Mouse (Mus musculus): Measurements from ENCODE around the gene Rab8a.
"Not testable (repeated sequence)": the region's sequence is repeated elsewhere in the genome, so short reads cannot be mapped to it uniquely, and the experiment has no call there.

Rab8a gene

DNA sequence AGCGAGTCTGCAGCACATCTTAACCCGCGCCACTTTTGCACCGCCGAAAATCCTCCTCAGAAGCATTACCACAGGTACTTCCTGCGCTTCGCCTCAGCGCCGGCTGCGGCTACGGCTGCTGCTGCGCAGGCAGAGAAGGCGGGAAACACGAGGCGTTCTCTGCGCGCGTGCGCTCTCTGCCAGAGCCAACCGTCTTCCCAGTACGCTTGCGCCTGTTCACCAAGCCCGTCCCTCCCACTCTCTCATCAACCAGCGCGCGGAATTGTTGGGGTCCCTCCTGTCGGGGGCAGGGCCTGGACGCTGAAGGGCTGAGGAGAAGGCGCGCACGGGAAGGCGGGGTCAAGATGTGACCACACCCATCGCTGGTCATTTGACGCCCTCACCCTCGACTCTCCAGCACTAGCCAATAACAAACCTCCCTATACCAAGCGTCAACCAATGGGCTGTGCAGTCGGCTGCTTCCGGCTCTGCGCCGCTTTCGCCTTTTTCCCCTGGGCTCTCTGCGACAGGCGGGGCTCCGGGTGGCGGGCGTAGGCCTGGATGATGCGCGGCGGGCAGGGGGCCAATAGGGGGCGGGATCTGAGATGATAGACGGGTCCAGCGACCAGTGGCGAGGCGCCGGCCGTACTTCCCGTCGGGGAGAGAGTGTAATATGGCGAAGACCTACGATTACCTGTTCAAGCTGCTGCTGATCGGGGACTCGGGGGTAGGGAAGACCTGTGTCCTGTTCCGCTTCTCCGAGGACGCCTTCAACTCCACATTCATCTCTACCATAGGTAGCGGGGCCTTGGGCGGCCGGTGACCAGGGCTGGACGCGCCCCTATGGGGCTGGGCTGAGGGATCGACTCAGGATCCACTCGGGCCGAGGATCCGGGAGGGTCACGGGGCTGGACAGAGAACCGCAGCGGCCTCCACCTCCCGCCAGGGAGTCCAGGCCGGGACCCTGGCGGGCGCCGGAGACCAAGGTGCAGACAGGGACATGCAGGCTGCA lies at the start of gene Rab8a:
Gene Rab8a (plus strand): TSS at position 494 of the 991 bp plus-strand sequence.
- peak; percentile 100 for DNase-seq (ENCODE audit: low read depth)

DNA sequence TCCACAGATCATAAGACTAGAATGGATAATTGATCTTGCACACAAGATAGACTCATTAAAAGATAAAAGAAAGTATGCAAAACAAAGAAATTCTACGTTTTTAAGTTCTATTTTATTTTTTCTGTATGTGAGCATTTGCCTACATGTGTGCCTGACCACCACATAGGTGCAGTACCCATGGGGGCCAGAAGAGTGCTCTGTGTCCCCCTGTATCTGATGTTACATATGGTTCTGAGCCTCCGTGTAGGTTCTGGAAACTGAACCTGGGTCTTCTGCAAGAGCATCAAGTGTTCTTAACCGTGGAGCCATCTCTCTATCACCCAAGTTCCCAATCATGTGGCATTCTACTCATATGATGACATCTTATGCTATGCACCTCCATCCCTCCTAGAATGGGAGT lies 48.5 kb upstream of the Rab8a start:
- no peak for DNase-seq (ENCODE audit: low read depth)

DNA sequence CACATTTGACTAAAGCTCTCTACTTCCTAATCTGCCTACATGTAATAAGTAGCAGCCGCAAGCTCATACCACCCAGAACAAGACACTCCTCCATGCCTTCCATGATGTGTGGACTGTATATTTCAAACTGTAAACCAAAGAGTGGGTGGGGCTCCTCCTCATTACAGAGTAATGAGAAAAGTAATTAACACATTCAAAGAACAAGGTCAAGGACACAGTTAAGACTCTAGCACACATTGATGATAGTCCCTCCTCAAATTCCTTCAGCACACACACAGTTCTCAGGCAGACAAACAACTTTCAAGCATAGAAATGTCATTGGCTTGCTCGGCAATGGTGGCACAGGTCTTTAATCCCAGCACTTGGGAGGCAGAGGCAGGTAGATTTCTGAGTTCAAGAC lies 45.8 kb upstream of the Rab8a start:
- DNase-seq (ENCODE audit: low read depth): no peak

DNA sequence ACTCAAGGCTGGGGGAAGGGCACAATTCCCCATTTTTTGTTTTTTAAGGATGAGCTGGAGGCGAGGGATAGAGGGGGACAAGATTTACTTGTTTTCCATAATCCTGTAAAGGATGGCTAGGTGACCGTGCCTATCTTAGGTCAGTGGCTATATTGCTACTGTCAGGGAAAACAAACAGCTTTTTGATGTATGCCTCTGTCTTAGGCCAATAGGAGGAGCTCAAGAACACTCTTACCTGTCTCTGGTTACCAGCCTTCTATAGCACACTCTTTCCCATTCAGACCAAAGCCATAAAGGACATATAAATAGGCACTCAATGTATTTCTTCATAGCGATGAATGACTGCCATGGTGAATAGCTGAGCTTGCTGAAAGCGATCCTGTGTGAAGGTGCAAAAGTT lies 42.4 kb upstream of the Rab8a start:
- no peak for DNase-seq (ENCODE audit: low read depth)

DNA sequence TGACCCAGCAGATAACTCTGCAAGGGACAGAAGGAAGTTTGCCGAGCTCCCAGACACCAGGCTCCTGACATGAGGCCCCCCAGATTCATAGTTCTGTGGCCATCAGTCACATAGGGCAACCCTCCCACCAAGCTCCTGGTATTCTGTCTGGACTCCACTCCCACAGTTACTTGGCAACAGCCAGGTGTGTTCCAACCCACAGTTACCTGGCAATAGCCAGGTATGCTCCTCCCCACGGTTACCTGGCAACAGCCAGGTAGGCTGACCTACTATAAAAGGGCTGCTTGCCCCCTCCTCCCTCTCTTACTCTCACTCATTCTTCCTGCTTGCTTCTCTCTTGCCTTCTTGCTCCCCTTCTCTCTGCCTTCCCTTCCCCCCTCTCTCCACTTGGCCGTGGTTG lies 39.5 kb upstream of the Rab8a start:
- not testable (repeated sequence) for DNase-seq (ENCODE audit: low read depth)

DNA sequence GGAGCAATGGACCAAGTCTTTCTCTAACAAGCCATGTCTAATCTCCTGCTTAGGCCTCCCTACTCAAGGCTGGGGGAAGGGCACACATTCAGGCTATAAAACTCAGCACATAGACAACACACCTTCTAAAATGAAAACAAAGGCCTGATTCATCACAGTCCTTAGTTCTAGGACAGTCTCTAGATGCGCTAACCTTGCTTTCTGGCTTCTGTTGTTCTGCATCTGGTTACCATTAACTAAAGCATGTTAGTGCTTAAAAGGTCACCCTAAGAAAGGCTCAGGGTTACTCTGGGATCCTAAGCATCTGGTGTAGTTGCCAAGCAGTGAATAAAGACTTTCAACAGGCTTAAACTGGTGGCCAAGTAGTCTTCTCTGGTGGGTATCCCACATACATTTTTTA lies 39.0 kb upstream of the Rab8a start:
- no peak for DNase-seq (ENCODE audit: low read depth)

DNA sequence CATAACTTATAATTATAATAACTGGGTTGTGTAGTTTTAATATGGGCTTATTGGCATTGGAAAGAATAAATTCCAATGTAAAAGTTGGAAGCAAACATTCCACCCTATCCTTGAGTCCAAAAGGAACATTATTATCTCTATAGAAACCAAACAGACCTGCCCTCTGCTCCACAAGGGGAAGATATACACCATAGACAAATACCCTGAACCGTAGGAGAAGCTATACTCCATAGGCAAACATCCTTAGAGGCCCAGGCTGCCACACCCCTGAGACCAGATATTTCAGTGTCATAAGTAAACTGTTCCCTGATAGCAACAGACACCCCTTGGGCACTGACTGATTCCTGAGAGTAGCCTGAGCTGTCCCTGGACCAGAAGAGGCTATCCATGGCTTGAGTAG lies 33.2 kb upstream of the Rab8a start:
- DNase-seq (ENCODE audit: low read depth): no peak

DNA sequence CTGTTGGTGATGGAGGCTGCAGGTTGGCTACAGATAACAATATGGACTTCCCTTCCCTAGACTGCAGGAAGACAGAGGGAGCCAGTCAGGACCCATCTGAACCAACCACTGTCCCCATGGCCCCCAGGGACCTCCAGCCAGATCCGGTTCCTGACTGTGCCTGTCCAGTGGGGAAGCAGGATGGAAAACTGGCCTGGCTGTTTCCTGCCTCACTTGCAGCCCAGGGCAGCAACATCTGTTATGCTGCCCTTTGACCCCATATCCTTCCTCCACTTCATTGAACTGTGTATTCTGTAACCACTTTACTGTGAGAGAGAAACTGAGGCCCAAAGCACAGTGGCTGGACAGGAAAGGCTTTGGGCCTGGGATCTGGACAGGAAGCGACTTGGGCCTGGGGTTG lies 29.7 kb upstream of the Rab8a start:
- DNase-seq (ENCODE audit: low read depth): no peak

DNA sequence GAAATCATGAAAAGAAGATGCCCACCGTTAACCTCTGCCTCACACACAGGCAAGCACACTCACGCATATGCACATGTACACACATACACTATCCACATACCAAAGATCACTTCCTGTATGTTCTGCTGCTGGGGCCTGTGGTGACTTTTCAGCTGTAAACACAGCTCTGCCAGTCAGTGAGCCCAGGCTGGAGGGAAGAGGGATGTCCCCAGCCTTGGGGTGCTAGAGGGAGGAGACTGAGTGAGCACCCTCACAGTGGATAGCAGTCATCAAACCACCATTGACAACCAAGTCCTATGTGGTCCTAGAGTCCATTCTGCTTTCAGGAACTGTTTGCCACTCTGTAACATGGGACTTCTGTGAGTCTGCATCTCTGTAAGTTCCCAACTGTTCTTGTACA lies 29.1 kb upstream of the Rab8a start:
- no peak for DNase-seq (ENCODE audit: low read depth)

DNA sequence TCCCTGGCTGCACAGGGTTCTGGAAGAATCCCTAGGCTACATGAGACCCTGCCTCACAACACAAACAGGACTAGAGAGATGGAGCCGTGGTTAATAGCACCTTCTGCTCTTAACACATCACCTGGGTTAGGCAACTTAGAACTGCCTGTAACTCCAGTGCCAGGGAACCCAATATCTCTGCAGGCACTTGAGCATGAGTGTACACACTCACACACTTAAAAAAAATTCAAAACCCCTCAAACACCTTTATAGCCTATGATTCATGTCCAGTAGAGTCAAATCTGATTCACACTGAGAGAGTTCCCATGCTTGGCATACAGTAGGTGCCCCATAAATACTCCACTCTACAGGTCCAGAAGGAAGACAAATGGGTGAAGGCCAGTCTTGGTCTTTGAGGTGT lies 28.6 kb upstream of the Rab8a start:
- no peak for DNase-seq (ENCODE audit: low read depth)

DNA sequence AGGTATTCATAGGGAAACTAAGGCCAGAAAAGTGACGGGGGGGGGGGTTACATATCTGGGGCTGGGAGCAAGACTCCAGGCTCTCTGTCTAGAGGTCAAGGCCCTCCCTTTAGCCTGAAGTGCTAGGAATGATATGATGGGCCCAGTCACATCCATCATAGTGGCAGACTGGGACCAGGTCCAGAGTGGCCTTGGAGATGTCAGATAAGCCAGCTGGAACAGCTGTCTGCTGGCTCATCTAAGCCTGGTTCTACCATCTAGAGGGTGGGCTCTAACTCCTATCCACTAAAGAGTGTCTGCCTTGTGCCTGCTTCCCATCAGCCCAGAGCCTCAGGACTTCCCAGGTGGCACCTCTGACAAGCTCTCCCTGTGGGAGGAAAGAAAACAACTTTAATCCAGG lies 28.1 kb upstream of the Rab8a start:
- DNase-seq (ENCODE audit: low read depth): no peak

DNA sequence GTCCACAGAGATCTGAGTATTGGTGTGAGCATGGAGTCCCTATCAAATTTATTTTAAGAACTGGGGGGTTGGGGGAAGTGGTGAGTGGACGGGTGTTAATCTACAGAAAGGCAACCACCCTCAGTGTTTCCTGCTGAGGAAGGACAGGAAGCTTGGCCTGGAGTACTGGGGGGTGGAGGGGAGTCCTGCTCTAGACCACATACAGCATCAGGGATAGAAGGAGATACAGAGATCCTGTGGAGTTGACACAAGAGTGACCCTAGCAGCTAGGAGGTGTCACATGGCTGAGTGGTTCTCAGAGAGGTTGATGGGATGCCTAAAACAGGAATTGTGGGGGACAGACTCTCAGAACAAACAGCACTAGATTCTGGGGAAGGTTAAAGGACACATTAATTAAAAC lies 27.5 kb upstream of the Rab8a start:
- no peak for DNase-seq (ENCODE audit: low read depth)

DNA sequence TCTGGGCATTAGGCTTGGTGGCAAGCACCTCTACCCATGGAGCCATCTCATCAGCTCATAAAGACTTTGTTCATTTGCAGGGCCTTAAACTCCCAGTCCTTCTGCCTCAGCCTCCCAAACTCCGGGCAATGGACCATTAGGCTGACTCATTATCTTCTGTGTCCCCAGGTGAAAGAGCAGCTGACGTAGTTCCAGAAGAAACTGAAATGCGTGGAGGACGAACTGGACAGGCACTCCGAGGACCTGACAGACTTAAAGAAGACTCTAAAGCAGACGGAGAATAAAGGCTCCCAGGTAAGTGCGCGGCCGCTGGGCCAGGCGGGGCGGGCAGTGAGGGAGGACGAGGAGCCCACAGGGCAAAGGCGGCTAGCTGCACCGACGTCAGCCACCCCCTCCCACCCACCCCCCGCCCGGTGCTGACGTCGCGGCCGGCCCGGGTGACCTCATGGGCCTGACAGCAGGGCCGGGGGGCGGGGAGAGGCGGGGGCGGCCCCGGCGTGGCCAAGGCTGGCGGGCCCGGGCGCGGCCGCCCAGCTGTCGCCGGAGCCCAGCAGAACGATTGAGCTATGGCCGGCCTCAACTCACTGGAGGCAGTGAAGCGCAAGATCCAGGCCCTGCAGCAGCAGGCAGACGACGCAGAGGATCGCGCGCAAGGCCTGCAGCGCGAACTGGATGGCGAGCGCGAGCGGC lies 26.1 kb upstream of the Rab8a start, which contains the start of gene Tpm4:
Gene Tpm4 (plus strand): TSS at position 220 of the 690 bp plus-strand sequence.
- DNase-seq (ENCODE audit: low read depth): no peak

DNA sequence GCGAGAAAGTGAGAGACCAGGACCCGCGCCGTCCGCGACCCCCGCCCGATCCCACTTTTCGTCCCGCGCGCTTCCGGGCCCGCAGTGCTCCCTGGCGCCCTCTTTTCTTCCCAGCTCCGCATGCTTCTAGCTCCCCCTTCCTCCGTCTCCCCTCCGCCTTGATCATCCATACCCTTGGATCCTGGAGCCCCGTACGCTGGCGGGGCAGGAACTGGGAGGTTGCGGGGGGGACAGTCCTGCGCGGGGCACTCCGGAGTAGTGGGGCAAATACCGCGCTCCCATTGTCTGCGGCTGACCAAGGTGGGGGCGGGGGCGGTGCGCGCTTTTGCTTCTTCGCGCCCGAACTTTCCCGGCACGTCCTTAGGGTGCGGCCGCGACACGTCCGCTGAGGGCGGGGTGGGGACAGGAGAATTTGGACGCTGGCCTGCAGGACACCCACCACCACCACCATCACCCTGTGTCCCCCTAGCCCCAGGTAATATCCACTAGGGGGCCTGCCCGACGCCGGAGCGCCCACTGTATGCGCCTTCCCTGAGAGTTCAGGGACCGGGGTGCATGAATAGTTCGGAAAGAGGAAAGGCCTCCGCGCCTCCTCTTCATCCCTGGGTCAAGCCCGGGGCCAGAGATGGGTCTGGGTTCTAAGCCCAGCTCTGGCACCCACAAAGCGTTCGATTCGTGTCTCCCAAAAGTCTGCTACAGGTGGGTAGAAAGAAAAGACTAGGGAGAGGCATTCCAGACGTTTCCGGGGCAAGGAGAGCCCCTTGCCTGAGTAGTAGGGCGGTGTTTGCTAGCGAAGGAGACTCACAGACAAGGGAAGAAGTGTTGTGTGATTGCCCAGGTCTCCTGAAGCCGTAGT lies 25.3 kb upstream of the Rab8a start:
- no peak for DNase-seq (ENCODE audit: low read depth)

DNA sequence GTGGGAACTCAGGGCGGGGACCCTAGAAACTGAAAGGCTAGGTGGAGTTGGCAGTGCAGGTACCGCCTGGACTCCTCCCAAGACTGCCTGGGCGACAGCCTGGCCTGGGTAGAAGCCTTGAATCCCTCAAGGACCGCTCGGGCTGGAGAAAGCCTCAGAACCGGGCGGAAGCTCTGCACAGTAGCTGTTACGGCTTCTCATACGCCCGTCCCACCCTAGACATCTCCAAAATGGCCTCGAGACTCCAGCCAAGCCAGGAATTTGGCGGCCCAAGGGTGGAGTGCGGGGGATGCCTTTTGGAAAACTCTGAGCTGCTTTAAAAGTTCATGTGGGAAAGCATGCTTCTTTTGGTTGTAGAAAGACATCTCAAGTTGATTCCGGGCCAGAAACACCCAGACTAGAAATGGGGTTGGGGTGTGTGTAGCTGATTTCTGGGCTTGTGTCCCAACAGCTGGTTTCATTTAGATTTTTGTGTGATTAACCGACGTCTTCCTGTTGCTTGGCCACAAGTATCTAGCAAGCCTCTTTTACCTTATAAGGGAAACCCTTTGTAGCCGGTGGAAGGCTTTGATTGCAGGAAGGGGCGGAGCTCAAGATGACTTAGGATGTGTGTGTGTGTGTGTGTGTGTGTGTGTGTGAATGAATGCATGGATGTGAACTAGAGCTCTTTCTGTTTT lies 24.6 kb upstream of the Rab8a start:
- peak; percentile 98 for DNase-seq (ENCODE audit: low read depth)

DNA sequence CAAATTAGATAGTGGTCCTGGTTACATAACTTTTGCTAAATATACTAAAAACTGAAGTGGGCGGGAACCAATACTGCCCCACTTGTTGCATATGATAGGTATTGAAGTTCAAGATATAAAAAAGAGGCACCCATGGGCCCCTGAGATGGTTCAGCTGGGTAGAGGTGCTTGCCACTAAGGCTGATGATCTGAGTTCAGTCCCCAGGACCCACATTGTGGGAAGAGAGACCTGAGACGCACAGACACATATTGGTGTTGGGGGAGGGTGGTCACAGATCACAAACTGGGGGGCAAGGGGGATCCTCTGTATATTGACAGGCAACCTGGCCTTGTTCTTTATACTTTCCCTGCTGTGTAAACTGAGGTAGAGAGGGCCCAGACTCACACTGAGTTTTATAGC lies 23.6 kb upstream of the Rab8a start:
- DNase-seq (ENCODE audit: low read depth): no peak

DNA sequence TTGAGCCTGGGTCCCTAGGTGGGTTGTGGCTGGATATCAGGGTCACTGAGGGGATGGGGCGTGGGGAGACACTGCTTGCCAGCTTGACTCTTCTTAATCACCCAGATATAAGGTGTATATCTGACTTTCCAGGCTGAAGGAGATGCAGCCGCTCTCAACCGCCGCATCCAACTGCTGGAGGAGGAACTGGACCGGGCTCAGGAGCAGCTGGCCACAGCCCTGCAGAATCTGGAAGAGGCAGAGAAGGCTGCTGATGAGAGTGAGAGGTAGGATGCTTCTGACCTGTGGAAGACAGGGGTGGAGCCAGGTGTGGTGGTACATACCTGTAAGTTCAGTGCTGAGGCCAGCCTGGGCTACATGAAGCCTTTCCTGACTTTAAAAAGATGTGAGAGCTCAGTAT lies 22.5 kb upstream of the Rab8a start:
- DNase-seq (ENCODE audit: low read depth): no peak

DNA sequence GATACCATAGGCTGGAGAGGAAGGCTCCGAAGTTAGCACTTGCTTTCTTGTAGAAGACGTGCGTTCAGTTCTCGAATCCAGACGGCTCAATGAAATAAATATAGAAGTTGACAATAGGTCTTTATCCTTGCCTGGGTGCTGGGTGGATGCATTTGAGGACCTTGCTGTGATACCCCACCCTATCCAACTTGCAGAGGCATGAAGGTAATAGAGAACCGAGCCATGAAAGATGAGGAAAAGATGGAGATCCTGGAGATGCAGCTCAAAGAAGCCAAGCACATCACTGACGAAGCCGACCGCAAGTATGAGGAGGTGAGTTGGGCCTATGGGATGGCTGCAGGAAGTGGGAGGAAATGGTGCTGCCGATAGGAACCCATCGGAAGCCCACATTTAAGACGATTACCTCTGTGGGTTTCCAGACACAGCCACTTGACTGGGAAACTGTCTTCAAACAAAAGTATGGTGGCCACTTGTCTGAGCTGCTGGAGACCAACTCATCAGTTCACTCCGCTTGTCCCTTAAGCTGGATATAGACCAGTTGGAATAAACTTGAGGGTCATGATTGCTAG lies 17.7 kb upstream of the Rab8a start:
- no peak for DNase-seq (ENCODE audit: low read depth)

DNA sequence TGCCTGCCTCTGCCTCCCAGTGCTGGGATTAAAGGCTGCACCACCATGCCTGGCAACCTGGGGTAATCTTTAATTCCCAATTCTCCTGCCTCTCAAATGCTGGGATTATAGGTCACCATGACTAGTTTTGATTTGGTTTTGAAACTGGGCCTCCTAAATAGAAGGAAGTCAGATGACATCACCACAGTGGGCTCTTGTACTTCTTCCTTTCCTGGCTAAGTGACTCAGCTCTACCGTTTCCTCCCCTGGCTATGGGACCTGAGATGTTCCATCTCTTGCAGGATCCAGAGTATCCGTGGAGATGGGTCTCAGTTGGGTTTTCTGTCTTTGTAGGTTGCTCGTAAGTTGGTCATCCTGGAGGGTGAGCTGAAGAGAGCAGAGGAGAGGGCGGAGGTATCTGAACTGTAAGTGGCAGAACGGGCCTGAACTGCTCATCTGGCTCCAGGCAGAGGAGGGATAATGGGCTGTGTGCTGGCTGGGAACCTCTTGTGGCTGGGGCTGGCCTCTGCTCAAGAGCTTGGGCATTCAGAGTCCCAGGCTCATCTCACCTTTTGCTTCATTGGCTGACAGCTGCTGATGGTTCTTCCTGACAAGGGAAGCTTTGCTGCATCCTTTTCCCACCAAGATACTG lies 16.5 kb upstream of the Rab8a start:
- DNase-seq (ENCODE audit: low read depth): no peak

DNA sequence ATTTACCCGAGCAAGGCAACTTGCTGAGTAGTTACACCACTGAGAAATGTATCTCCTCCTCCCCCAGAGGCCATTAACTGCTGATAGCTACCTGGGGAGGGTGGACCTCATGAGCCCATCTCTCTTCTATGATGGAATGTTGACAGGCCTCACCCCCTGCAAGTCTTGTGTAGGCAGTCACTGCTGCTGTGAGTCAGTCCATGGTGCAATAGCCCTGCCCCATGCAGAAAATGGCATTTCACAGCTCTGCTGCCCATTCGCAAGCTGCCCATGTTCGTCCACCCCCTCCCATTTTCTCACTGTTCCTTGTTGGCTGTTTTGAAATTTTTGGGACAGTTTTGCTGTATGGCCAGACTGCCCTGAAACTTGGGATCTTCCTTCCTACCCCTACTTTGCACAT lies 15.5 kb upstream of the Rab8a start:
- DNase-seq (ENCODE audit: low read depth): no peak

DNA sequence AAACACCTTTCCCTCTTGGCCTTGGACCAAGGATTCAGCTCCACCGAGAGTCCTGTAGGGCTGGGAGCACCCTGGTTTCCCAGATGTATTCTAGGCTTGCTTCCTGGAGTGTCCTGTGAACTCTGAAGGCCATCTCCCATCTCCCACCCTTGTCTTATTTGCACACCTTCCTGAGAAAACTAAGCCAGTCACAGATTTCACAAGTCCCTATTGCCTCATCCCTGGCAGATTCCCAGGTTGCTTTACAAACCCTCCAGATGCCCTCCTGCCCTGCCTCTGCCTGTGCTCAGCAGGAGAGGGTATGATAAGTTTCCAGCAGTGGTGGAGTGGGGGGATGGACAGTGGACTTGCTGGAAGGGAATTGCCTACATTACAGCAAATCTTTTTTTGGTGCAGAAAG lies 14.9 kb upstream of the Rab8a start:
- DNase-seq (ENCODE audit: low read depth): peak; percentile 75
